Mouse (Mus musculus) cerebellum, adult 11-12 months (tissue): Measurements from ENCODE around the gene Acat2.
"Not testable (repeated sequence)": the region's sequence is repeated elsewhere in the genome, so short reads cannot be mapped to it uniquely, and the experiment has no call there.

Experiments used
- DNase-seq: peaks from one replicate; pipeline ENCODE4 v3.0.0; 2022

Acat2 gene

DNA sequence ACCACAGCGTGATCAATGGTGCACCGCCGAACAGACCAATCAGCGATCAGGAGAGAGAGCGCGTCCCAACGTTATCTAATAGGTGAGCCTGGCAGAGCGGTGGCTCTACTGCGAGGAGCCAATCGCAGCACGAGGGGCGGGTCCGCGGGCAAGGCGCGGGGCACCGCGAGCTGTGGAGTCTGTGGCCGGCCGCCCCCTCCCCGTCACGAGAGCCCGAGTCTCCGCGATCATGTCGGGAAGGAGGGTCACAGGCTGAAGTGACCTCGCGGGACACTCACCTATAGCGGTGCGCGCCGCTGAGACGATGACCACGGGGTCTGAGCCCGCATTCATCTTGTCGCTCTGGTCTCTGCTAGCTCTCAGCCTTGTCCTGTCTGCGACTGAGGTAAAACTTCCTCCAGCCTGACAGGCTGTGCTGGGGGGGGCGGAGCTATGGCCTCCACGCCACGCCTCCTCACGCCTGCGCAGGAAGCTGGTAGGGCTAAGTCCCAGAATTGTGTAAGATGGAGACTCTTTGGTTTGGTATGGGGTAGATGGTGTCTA lies at the start of gene Acat2:
TSS of gene Acat2 (minus strand) at position 417 of the 543 bp plus-strand sequence.
- DNase-seq: peak; percentile 96

GRCm38 (mm10) chr17:13009887-13010286 lies 49.3 kb upstream of the Acat2 start:
- DNase-seq: no peak

GRCm38 (mm10) chr17:13008528-13008927 lies 48.0 kb upstream of the Acat2 start:
- peak; percentile 58 for DNase-seq

DNA sequence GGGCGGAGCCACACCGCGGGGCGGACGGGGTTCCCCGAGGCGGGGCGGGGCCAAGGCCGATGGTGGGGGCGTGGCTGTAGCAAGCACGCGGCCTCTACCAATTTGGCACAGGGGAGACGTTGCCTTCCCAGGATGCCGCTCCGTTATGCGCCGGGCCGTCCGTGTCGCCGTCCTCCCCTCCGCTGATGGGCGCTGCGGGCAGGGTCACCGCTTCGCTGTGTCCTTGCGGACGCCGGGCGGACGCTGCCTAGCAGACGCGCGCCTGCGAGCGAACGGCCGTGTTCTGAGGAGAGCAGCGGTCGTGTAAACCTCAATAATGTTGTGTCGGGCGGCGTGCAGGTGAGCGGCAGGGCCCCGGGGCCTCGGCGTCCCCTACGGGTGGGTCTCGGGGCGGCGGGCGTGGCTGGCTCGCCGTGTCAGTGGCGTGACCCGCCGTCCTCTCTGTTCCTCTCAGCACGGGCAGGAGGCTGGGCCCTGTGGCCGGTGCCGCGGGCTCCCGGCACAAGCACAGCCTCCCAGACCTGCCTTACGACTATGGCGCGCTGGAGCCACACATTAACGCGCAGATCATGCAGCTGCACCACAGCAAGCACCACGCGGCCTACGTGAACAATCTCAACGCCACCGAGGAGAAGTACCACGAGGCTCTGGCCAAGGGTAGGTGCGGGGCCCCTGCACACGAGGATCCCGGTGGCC lies 47.3 kb upstream of the Acat2 start:
- DNase-seq: peak; percentile 99

- no peak for DNase-seq
These were observed 46.4 kb upstream of the Acat2 start for GRCm38 (mm10) chr17:13006984-13007383.

DNA sequence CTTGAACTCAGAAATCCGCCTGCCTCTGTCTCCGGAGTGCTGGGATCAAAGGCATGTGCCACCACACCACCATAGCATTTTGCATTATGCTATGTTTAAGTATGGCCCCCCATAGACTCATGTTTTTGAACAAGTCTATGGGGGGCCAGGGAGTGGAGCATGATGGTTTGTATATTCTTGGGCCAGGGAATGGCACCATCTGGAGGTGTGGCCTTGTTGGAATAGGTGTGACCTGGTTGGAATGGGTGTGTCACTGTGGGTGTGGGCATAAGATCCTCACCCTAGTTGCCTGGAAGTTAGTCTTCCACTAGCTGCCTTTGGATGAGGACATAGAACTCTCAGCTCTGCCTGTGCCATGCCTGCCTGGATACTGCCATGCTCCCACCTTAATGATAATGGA lies 46.0 kb upstream of the Acat2 start, which contains the start of gene Sod2:
TSS of gene Sod2 (plus strand) at position 301 of the 400 bp plus-strand sequence.
- not testable (repeated sequence) for DNase-seq

- DNase-seq: not testable (repeated sequence)
These were observed 43.9 kb upstream of the Acat2 start for GRCm38 (mm10) chr17:13004436-13004835.

DNA sequence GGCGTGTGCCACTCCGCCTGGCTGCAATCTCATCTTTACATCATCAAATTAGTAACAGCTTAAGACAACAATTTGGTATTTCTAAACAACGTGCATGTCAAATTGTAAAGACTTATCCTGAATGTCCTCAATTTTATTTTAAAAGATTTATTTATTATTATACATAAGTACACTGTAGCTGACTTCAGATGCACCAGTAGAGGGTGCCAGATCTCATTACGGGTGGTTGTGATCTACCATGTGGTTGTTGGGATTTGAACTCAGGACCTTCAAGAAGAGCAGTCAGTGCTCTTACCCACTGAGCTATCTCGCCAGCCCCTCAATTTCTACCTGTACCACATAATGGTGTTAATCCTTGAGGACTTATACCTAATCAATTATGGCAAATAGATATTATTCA lies 41.7 kb upstream of the Acat2 start:
- DNase-seq: not testable (repeated sequence)

- no peak for DNase-seq
These were observed 38.5 kb upstream of the Acat2 start for GRCm38 (mm10) chr17:12999069-12999468.

DNA sequence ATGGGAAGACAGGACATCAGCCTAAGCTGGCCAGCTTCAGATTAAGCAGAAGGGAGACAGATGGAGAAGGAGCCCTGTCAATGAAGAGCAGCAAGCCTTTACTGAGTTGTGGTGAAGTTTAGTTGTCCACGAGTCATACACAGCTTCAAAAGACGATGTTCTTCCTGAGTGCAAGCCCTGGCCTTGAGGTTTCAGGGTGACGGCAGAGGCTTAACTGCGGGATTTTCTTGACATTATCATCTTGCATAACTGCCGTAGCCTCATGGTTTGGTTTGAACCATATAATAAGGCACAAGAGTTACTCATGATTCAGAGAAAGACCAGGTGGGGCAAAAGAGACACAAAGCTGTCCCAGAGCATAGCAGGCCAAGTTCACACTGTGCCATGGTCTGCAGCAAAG lies 37.3 kb upstream of the Acat2 start:
- DNase-seq: no peak

DNA sequence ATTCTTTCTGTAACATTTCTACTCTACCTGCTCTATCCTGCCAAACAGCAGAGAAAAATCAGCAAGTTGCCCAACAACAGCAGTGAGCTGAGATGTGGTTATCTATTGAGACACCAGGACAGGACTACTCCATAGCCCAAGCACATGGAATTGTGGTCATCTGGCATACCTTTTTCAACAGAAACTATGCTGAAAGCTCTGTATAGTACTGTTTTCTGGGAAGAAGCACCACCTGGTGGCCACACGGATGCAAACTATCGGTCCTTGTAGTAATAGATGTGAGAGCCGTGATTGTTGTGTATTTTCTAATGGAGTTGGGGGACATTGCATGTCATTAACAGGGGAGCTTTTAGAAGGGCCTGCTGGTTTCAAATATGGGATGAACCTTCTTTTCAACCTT lies 35.8 kb upstream of the Acat2 start:
- peak; percentile 59 for DNase-seq

DNA sequence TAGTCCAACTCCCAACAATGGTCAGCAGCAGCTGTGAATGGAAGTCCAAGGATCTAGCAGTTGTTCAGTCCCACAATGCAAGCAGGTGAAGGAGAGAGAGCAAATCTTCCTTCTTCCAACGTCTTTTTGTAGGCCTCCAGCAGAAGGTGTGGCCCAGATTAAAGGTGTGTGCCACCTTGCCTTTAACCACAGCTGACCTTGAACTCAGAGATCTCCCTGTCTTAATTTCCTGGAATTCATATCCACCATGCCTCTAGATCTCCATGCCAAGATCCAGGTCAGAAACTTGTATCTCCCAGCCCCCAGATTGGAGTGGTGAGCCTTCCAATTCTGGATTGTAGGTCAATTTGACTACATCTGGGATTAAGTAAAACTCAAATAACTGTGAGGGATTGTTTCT lies 33.5 kb upstream of the Acat2 start, which contains the start of gene Wtap:
TSS of gene Wtap (minus strand) at position 101 of the 400 bp plus-strand sequence.
- DNase-seq: no peak

- peak; percentile 97 for DNase-seq
These were observed 32.0 kb upstream of the Acat2 start for GRCm38 (mm10) chr17:12992470-12992991.

GRCm38 (mm10) chr17:12991635-12992358 lies 31.2 kb upstream of the Acat2 start:
- peak; percentile 88 for DNase-seq

DNA sequence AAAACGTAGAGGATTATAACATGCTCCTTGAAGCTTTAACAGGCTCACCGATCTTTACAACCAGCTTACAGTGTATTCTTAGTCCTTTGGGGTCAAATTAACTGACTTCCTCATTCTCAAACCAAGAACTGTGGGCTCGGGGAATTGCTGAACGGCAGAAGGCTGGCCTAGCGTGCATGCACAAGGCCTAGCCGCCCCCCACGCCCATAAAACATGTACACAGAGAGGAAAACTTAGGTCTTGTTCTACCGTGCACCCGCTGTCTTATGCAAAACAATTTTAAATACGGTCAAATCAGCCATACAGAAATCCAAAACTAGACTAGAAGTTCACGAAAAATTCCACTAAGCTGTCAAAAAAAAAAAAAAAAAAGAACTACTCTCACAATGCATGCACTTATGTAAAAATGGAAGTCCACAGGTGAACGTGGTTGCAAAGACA lies 30.7 kb upstream of the Acat2 start:
- no peak for DNase-seq

- no peak for DNase-seq
These were observed 30.1 kb upstream of the Acat2 start for GRCm38 (mm10) chr17:12990567-12991145.

DNA sequence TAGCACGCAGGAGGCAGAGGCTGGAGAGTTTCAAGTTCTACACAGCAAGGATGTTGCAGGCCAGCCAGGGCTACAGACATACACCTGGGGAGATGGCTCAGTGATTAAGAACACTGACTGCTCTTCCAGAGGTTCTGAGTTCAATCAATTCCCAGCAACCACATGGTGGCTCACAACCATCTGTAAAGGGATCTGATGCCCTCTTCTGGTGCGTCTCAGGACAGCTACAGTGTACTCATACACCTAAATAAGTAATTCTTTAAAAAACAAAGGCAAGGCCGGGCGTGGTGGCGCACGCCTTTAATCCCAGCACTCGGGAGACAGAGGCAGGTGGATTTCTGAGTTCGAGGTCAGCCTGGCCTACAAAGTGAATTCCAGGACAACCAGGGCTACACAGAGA lies 27.5 kb upstream of the Acat2 start:
- not testable (repeated sequence) for DNase-seq

- no peak for DNase-seq
These were observed 23.4 kb upstream of the Acat2 start for GRCm38 (mm10) chr17:12983988-12984387.

- DNase-seq: no peak
These were observed 18.0 kb upstream of the Acat2 start for GRCm38 (mm10) chr17:12978546-12978945.

- no peak for DNase-seq
These were observed 13.3 kb upstream of the Acat2 start for GRCm38 (mm10) chr17:12973851-12974250.

DNA sequence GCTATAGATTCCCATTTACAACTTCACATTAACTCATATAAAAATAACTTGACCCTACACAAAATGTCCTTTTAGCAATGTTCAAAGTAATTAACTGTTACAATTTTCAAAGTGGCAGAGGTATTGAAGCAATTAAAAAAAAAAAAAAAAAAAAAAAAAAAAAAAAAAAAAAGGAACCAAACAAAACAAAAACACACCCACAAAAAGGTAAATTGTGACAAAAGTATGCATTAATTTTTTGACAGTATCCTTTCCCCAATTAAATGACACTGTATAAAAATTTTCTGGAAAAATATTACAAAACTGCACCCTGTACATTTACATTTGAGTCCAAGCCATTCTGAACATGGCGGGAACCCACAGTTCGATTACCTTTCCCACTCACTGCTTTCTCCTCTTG lies 6.6 kb upstream of the Acat2 start:
- no peak for DNase-seq

GRCm38 (mm10) chr17:12963476-12963875 lies 2.9 kb upstream of the Acat2 start:
- DNase-seq: no peak

DNA sequence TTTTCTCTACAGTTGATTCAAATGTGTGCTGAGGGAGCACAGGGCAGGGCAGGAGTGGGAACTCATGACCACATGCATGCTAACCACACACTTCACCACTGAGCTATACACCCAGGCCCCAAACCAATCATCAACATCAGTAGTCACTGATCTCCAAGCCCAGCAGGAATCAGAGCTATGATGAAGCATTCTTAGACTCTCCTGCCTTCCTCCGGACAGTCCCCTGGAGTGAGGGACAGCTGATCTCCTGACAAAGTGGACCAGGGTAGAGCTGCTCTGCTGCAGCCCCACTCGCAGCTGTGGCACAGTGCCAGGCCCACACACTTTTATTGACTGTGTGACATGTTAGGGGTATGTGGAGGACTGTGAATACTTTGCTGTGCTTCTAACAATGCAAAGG lies 1.2 kb downstream of the Acat2 start:
- peak; percentile 52 for DNase-seq
